Mouse (Mus musculus): ENCODE measurements at regions not wholly inside any gene's neighbourhood (a gene's known extent, or its start where the extent isn't known, plus 50 kb on each side); places are given as distances from the start of the nearest gene placed in this dataset.
A peak's percentile ranks its signal among the peaks of the same experiment; 100 is the strongest.
"Not testable (repeated sequence)": the region's sequence is repeated elsewhere in the genome, so short reads cannot be mapped to it uniquely, and the experiment has no call there.

- peak; percentile 97 for DNase-seq (ENCODE audit: low read depth, low spot score)
Measured at GRCm38 (mm10) chr15:75326586-75326985, 58.4 kb downstream of the Ly6f start.

DNA sequence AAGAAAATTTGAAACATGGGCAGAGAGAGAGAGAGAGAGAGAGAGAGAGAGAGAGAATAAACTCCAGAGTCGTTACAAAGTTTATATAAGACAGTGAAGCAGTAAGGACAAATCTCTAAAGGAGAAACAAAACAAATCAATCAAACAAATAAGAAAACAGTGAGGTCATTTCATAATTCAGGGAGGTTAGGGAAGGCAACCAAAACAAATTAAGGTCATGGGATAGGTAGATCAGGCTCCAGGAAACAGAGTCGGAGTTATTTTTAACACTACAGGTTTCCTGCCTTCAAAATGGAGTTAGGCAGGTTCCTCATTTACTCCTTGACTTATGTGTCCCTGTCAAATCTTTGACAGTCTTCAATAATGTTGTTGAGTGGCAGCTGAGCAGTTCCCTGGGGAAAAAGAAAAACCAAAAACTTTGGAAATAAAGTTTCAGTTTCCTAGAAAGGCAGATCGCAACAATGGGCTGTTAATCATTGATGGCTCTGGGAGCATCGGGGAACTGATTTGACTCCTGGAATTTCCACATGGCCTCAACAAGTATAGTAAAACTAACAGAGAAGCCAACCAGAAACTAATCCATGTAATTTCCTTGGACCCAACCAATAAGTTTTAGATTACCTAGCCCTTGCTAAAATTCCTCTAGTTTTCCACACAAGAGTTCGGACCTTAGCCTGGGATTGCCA lies 88.0 kb downstream of the Ly6f start:
- DNase-seq (ENCODE audit: low read depth, low spot score) = no peak

DNA sequence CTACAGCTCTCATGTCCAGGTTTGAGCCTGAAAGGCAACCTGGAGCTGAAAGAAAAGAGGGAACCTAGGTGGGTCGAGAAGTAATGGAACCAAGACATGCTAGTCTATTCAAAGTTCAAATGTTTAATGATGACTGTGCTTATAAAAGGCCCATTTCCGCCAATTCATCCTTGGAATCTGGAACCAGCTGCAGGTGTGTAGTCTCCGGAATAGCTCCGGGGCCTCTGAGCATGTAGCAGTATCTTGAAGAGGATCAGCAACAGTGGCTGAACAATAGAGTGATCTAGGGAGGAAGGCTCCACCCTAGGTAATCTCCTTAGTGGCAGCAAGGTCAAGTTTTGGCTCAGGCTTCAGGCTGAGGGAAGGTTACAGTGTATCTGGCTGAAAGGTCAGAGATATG lies 103.4 kb downstream of the Ly6f start:
- no peak for DNase-seq (ENCODE audit: low read depth, low spot score)

DNA sequence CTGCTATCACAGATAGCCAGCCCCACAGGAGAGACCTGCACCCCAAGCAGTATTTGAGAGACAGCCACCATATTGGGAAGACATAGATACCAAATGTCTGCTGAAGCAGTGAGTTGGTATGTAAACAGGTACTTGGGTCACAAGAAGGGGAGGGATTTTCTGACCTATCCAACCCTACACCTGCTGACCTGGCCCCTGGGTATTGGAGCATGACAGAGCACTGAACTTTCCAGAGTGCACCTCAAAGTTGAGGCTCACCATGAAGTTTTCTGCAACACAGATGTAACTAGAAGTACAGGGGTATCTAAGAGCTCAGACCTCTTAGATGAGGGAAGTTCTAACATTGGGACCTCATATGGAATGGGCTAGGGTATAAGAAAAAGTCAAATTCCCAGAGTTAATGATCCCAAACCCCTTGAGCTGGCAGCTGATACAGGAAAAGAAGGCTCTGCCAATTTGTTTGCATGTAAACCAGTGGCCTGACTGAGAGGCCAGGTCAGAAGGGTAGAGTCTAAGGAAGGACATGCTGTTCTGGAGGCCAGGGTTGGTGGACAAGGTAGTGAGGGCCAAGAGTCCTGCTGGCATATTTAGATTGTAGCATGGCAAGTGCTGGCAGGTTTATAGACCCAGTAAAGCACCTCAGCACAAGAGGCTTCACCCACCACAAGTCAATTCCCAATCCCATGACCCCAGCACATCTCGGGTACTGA lies 108.3 kb downstream of the Ly6f start:
- no peak for DNase-seq (ENCODE audit: low read depth, low spot score)

DNA sequence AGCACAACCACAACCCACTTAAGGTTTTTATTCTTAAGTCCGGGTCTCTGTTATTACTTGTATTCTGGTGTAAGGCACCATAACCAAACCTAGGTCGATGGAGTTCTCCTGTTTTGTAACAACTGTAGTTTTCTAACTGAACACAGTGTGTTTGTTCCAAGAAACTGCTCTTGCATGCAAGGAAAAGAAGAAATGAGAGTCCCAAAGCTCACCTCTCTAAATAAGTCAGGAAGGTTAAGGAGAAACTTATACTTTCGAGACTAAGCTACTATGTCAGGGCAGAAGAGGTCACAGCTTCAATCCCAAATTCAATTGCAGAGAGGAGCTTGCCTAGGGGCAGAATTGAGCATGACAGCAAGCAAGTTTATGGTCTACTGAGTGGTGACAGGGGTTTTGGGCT lies 109.9 kb downstream of the Ly6f start:
- DNase-seq (ENCODE audit: low read depth, low spot score) = no peak

- DNase-seq (ENCODE audit: low read depth, low spot score) = peak; percentile 15
Measured at GRCm38 (mm10) chr15:75379867-75380266, 111.6 kb downstream of the Ly6f start.

GRCm38 (mm10) chr15:75382191-75382950 lies 114.2 kb downstream of the Ly6f start:
- DNase-seq (ENCODE audit: low read depth, low spot score) = no peak

GRCm38 (mm10) chr15:75392924-75393464 lies 124.8 kb downstream of the Ly6f start:
- not testable (repeated sequence) for DNase-seq (ENCODE audit: low read depth, low spot score)

DNA sequence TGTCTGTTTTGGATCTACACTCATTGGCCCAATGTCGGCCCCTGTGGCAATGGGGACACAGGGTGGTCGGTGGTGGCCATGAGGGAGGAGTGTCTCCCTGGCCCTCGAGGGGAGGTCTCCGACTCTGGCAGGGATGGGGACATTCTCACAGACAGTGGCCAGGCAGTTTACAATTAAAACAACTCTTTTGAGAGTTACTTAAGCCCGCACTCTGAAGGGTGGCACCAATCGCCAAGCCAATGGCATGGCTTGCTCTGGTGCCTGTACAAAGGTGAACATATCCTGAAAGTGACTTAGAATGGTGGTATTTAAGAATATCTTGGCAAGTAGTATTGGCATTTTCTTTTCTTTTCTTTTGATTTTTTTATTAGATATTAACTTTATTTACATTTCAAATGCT lies 129.1 kb downstream of the Ly6f start:
- no peak for DNase-seq (ENCODE audit: low read depth, low spot score)
